8 mouse cellular contexts compared by ENCODE assay signal in the genomic region with DNA sequence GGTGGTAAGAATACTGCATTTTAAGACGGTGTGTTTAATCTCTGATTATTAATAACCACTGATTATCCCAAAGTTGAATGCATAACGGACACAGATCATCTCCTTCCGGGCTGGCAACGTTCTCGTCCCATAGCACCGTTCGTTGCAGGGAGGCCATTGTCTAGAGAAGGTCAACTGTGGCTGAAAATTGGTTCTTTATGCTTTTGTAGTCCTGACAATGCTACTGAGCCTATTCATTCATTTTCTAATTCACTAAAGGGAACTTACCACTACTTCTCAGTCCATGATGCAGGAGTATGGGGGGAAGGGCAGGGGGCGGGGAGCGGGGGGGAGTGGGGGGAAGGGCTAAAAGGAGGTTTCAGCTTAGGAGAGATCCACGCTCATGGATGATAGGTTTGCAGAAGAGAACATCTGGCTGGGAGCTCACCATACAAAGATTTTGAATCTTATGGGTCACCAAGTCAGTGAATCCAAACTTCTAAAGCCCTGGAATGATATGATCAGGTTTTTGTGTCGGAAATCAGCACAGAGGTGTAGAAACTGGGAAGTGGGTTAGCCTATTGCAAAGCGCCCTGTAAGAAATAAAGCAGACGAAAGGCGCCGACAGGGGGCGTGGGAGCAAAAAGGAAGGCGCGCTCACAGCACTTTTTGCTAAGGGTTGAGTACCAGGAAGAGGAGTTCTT. TPM values are rescaled to one million over a fixed set of nuclear protein-coding genes. Genes with fewer than 3 reads are reported as not detected.
DNase-seq lines count a peak whose midpoint lies in the region; ATAC-seq and TF ChIP-seq lines count a peak whose summit lies in the region.

No protein-coding gene starts in this region.

- H3K27me3 ChIP-seq in CH12.LX (replicated peaks) = no peaks in the 10 kb centered on the region
- no peaks in the 10 kb centered on the region for H3K27me3 ChIP-seq in forebrain, embryonic 11.5 days (ENCODE audit: control insufficient read depth, insufficient read depth, low read length)
- H3K27me3 ChIP-seq in heart, postnatal 0 days (ENCODE audit: control insufficient read depth, insufficient read depth, low read length) = no peaks in the 10 kb centered on the region
- H3K27me3 ChIP-seq in liver, embryonic 16.5 days (ENCODE audit: control insufficient read depth, insufficient read depth, low read depth, low read length) = no peaks in the 10 kb centered on the region
- H3K27me3 ChIP-seq in neural tube, embryonic 13.5 days = no peaks in the 10 kb centered on the region
- no peaks in the 10 kb centered on the region for H3K27me3 ChIP-seq in testis, adult 2 months (ENCODE audit: control insufficient read depth, insufficient read depth, low read length)

- DNase-seq in CH12.LX (ENCODE audit: extremely low read depth) = peak; percentile 95
- DNase-seq in c-Kit-positive CD71-positive TER-119-negative erythroid progenitor cells, embryonic 14.5 days (ENCODE audit: low read depth) = peak; percentile 98
- DNase-seq in forebrain, embryonic 11.5 days (ENCODE audit: low spot score) = peak; percentile 95
- DNase-seq in heart, postnatal 0 days (ENCODE audit: low spot score) = peak; percentile 87
- DNase-seq in kidney, postnatal 4 days = peak; percentile 96

- peak; percentile 42 to 78; a peak in 3 of 4 replicates for TF ChIP-seq CTCF in CH12.LX (conservative IDR thresholded peaks at IDR 0.05 in 1 of 2, IDR thresholded peaks at IDR 0.05 in 1 of 2; ENCODE audit: low read depth in 2 of 2, low read length in 2 of 2)
- TF ChIP-seq CTCF in heart, postnatal 0 days (IDR thresholded peaks at IDR 0.05; ENCODE audit: low read depth) = peak; percentile 67
- TF ChIP-seq CTCF in testis, adult 2 months (IDR thresholded peaks at IDR 0.05; ENCODE audit: control insufficient read depth, insufficient read depth, insufficient replicate concordance, low read depth, low read length) = peak; percentile 47; the same call in 1 of the 2 replicates

- H3K79me2 ChIP-seq in CH12.LX (replicated peaks; ENCODE audit: control insufficient read depth, extremely low read depth, insufficient read depth, poor library complexity, severe bottlenecking) = peaks cover 34% of the 10 kb centered on the region

- dilution Hi-C loops in CH12.LX (cut with MboI; ENCODE audit: extremely low pct_ligation_motif_present, extremely low pct_unique_long_range_greater_than_20kb, low sequenced_read_pairs) = no loop called here

- H3K4me1 ChIP-seq in CH12.LX (ENCODE audit: control insufficient read depth in 1 of 2, insufficient read depth in 2 of 2) = peaks cover 7 to 37% of the 10 kb centered on the region in 2 experiments; a peak in 3 of 4 replicates
- H3K4me1 ChIP-seq in forebrain, embryonic 11.5 days (replicated peaks; ENCODE audit: control insufficient read depth, insufficient read depth, low read length) = peaks cover 7% of the 10 kb centered on the region; the same call in 1 of the 2 replicates
- H3K4me1 ChIP-seq in heart, postnatal 0 days (ENCODE audit: control insufficient read depth, insufficient read depth) = peaks cover 12% of the 10 kb centered on the region
- peaks cover 24% of the 10 kb centered on the region for H3K4me1 ChIP-seq in liver, embryonic 16.5 days (ENCODE audit: control insufficient read depth, low read depth, low read length)
- H3K4me1 ChIP-seq in neural tube, embryonic 13.5 days (replicated peaks) = peaks cover 21% of the 10 kb centered on the region
- peaks cover 7% of the 10 kb centered on the region for H3K4me1 ChIP-seq in testis, adult 2 months (ENCODE audit: control insufficient read depth, insufficient read depth, low read length)

- peak; percentile 76 for TF ChIP-seq POLR2A in CH12.LX (IDR thresholded peaks at IDR 0.05; ENCODE audit: low read depth, low read length)
- peak; percentile 18; the same call in 1 of the 2 replicates for TF ChIP-seq POLR2A in testis, adult 2 months (IDR thresholded peaks at IDR 0.05; ENCODE audit: control insufficient read depth, low read depth, low read length)

- peak; percentile 3; the same call in 1 of the 2 replicates for TF ChIP-seq EP300 in CH12.LX (IDR thresholded peaks at IDR 0.05; ENCODE audit: low read length)
- TF ChIP-seq EP300 in heart, postnatal 0 days (IDR thresholded peaks at IDR 0.05; ENCODE audit: low read depth) = no peak

- H3K9me3 ChIP-seq in CH12.LX (replicated peaks; ENCODE audit: low read length) = no peaks in the 10 kb centered on the region
- no peaks in the 10 kb centered on the region for H3K9me3 ChIP-seq in forebrain, embryonic 11.5 days (ENCODE audit: control insufficient read depth, low read length)
- no peaks in the 10 kb centered on the region for H3K9me3 ChIP-seq in heart, postnatal 0 days (replicated peaks; ENCODE audit: control insufficient read depth, low read length)
- H3K9me3 ChIP-seq in liver, embryonic 16.5 days (replicated peaks; ENCODE audit: control insufficient read depth, low read length) = no peaks in the 10 kb centered on the region
- H3K9me3 ChIP-seq in neural tube, embryonic 13.5 days = no peaks in the 10 kb centered on the region

- in situ Hi-C loops in CH12.LX (cut with MboI; ENCODE audit: low pct_ligation_motif_present, low pct_unique_long_range_greater_than_20kb, low sequenced_read_pairs) = no loop called here

- peaks cover 21 to 50% of the 10 kb centered on the region in 2 experiments for H3K36me3 ChIP-seq in CH12.LX (replicated peaks in 1 of 2; ENCODE audit: control insufficient read depth in 1 of 2, insufficient read depth in 1 of 2, low read length in 1 of 2)
- H3K36me3 ChIP-seq in forebrain, embryonic 11.5 days (ENCODE audit: control insufficient read depth, insufficient read depth, low read length) = no peaks in the 10 kb centered on the region
- H3K36me3 ChIP-seq in heart, postnatal 0 days (replicated peaks; ENCODE audit: control insufficient read depth, insufficient read depth, low read length) = no peaks in the 10 kb centered on the region
- H3K36me3 ChIP-seq in liver, embryonic 16.5 days (ENCODE audit: control insufficient read depth, insufficient read depth) = no peaks in the 10 kb centered on the region
- H3K36me3 ChIP-seq in neural tube, embryonic 13.5 days = peaks cover 10% of the 10 kb centered on the region; the same call in 1 of the 2 replicates
- no peaks in the 10 kb centered on the region for H3K36me3 ChIP-seq in testis, adult 2 months (ENCODE audit: control insufficient read depth, insufficient read depth, low read length)

- H3K9ac ChIP-seq in CH12.LX (ENCODE audit: insufficient read depth, low read depth) = peak overlapping the region; percentile 94
- H3K9ac ChIP-seq in forebrain, embryonic 11.5 days (ENCODE audit: low read length) = peak overlapping the region; percentile 86
- H3K9ac ChIP-seq in heart, postnatal 0 days (replicated peaks; ENCODE audit: low read depth, low read length) = peak overlapping the region; percentile 48
- peak overlapping the region; percentile 76 for H3K9ac ChIP-seq in liver, embryonic 16.5 days (ENCODE audit: low read depth, low read length)
- H3K9ac ChIP-seq in neural tube, embryonic 13.5 days = peak overlapping the region; percentile 87

- TF ChIP-seq RAD21 in CH12.LX (IDR thresholded peaks at IDR 0.05; ENCODE audit: low read depth, low read length) = peak; percentile 45

- peak; percentile 69 for ATAC-seq in forebrain, embryonic 11.5 days (replicated peaks; ENCODE audit: low FRiP score)
- peak; percentile 62 for ATAC-seq in heart, postnatal 0 days (ENCODE audit: insufficient read depth, low read depth)
- ATAC-seq in liver, embryonic 16.5 days (ENCODE audit: low read depth) = peak; percentile 46
- peak; percentile 82 for ATAC-seq in neural tube, embryonic 13.5 days (ENCODE audit: low read depth)

- H3K4me2 ChIP-seq in CH12.LX (ENCODE audit: insufficient read depth, low read depth, poor library complexity, severe bottlenecking) = peak overlapping the region; percentile 81
- H3K4me2 ChIP-seq in forebrain, embryonic 11.5 days (ENCODE audit: low read depth, low read length, severe bottlenecking) = peak overlapping the region; percentile 79
- peak overlapping the region; percentile 95 for H3K4me2 ChIP-seq in heart, postnatal 0 days (ENCODE audit: low read depth, low read length)
- peak overlapping the region; percentile 95 for H3K4me2 ChIP-seq in liver, embryonic 16.5 days (ENCODE audit: low read depth, low read length)
- peak overlapping the region; percentile 80 for H3K4me2 ChIP-seq in neural tube, embryonic 13.5 days

- H3K4me3 ChIP-seq in CH12.LX (replicated peaks in 1 of 3; ENCODE audit: low read depth in 2 of 3, low read length in 2 of 3, poor library complexity in 1 of 3) = peak overlapping the region; percentile 71 to 96 (median 87)
- peak overlapping the region; percentile 83 for H3K4me3 ChIP-seq in forebrain, embryonic 11.5 days (ENCODE audit: low read depth, low read length)
- H3K4me3 ChIP-seq in heart, postnatal 0 days (ENCODE audit: low read depth, low read length) = peak overlapping the region; percentile 92
- peak overlapping the region; percentile 83 for H3K4me3 ChIP-seq in liver, embryonic 16.5 days (ENCODE audit: low read depth, low read length)
- H3K4me3 ChIP-seq in neural tube, embryonic 13.5 days = peak overlapping the region; percentile 86
- H3K4me3 ChIP-seq in testis, adult 2 months (ENCODE audit: control insufficient read depth, low read depth, low read length) = peak overlapping the region; percentile 88

- WGBS in forebrain, embryonic 11.5 days = under 1% methylated on average over 18 of the region's 18 CpGs
- WGBS in heart, postnatal 0 days = under 1% methylated on average over 18 of the region's 18 CpGs
- WGBS in liver, embryonic 16.5 days (ENCODE audit: insufficient replicate concordance) = under 1% methylated on average over 18 of the region's 18 CpGs
- WGBS in neural tube, embryonic 13.5 days = under 1% methylated on average over 18 of the region's 18 CpGs

- H3K27ac ChIP-seq in CH12.LX (ENCODE audit: insufficient read depth, low read depth) = peak overlapping the region; percentile 76
- peak overlapping the region; percentile 34; the same call in 1 of the 2 replicates for H3K27ac ChIP-seq in forebrain, embryonic 11.5 days (ENCODE audit: low read depth, low read length)
- H3K27ac ChIP-seq in heart, postnatal 0 days (ENCODE audit: low read depth) = peak overlapping the region; percentile 80
- peak overlapping the region; percentile 41 for H3K27ac ChIP-seq in liver, embryonic 16.5 days (ENCODE audit: low read length)
- peak overlapping the region; percentile 76 for H3K27ac ChIP-seq in neural tube, embryonic 13.5 days (replicated peaks)
- H3K27ac ChIP-seq in testis, adult 2 months (ENCODE audit: control insufficient read depth, insufficient read depth, low read depth, low read length) = peak overlapping the region; percentile 39; the same call in 1 of the 2 replicates

RNA-seq across cellular contexts. Expression of gene Aldh18a1, which starts 0.7 kb away (rescaled TPM):
- total RNA-seq in CH12.LX (2012; rRNA removed) (134 and 193 TPM in 2 replicates), CH12.LX (2014; rRNA removed) (101 and 104 TPM in 2 replicates)
- polyA plus RNA-seq in CH12.LX (2012; ENCODE audit: insufficient read length, low read depth) = 92.2 and 120 TPM in 2 replicates
- 109 and 112 TPM in 2 replicates for polyA plus RNA-seq in forebrain, embryonic 11.5 days (2014; fragmentation: Nextera tagmentation; extraction: Ambion mirVana)
- total RNA-seq in heart, postnatal 0 days (2014; rRNA removed; ENCODE audit: low replicate concordance) = 41.3 and 42.8 TPM in 2 replicates
- polyA plus RNA-seq in heart, postnatal 0 days (2015; fragmentation: Nextera tagmentation; extraction: Ambion mirVana) = 20.6 and 20.9 TPM in 2 replicates
- polyA plus RNA-seq in liver, embryonic 16.5 days (2015; fragmentation: Nextera tagmentation; extraction: Ambion mirVana) = 28.6 and 28.8 TPM in 2 replicates
- 54.1 and 64.6 TPM in 2 replicates for polyA plus RNA-seq in neural tube, embryonic 13.5 days (2015; fragmentation: Nextera tagmentation; extraction: Ambion mirVana)
- polyA plus RNA-seq in testis, adult 2 months (2012; rRNA removed) = 4.3 and 4.8 TPM in 2 replicates

RNA-seq across cellular contexts. Expression of gene Tctn3, which starts 23.0 kb away (rescaled TPM):
- total RNA-seq in CH12.LX (2012; rRNA removed) (8.4 and 9.9 TPM in 2 replicates), CH12.LX (2014; rRNA removed) (5.8 and 6.4 TPM in 2 replicates)
- 7.4 and 10.6 TPM in 2 replicates for polyA plus RNA-seq in CH12.LX (2012; ENCODE audit: insufficient read length, low read depth)
- 15.1 and 16.6 TPM in 2 replicates for polyA plus RNA-seq in forebrain, embryonic 11.5 days (2014; fragmentation: Nextera tagmentation; extraction: Ambion mirVana)
- 10.7 and 16.2 TPM in 2 replicates for total RNA-seq in heart, postnatal 0 days (2014; rRNA removed; ENCODE audit: low replicate concordance)
- polyA plus RNA-seq in heart, postnatal 0 days (2015; fragmentation: Nextera tagmentation; extraction: Ambion mirVana) = 6.7 and 7.0 TPM in 2 replicates
- 1.3 and 1.6 TPM in 2 replicates for polyA plus RNA-seq in liver, embryonic 16.5 days (2015; fragmentation: Nextera tagmentation; extraction: Ambion mirVana)
- 8.2 and 10.6 TPM in 2 replicates for polyA plus RNA-seq in neural tube, embryonic 13.5 days (2015; fragmentation: Nextera tagmentation; extraction: Ambion mirVana)
- polyA plus RNA-seq in testis, adult 2 months (2012; rRNA removed) = 24.0 and 27.8 TPM in 2 replicates

RNA-seq across cellular contexts. Expression of gene Entpd1, which starts 23.2 kb away (rescaled TPM):
- 21.2 TPM in 2 replicates for total RNA-seq in CH12.LX (2012; rRNA removed)
- 14.7 and 15.7 TPM in 2 replicates for total RNA-seq in CH12.LX (2014; rRNA removed)
- polyA plus RNA-seq in CH12.LX (2012; ENCODE audit: insufficient read length, low read depth) = 18.6 and 19.5 TPM in 2 replicates
- polyA plus RNA-seq in forebrain, embryonic 11.5 days (2014; fragmentation: Nextera tagmentation; extraction: Ambion mirVana) = 7.8 and 9.3 TPM in 2 replicates
- 18.5 and 31.7 TPM in 2 replicates for total RNA-seq in heart, postnatal 0 days (2014; rRNA removed; ENCODE audit: low replicate concordance)
- 9.2 and 10.3 TPM in 2 replicates for polyA plus RNA-seq in heart, postnatal 0 days (2015; fragmentation: Nextera tagmentation; extraction: Ambion mirVana)
- polyA plus RNA-seq in liver, embryonic 16.5 days (2015; fragmentation: Nextera tagmentation; extraction: Ambion mirVana) = 4.7 and 5.9 TPM in 2 replicates
- polyA plus RNA-seq in neural tube, embryonic 13.5 days (2015; fragmentation: Nextera tagmentation; extraction: Ambion mirVana) = 8.1 and 10.7 TPM in 2 replicates
- polyA plus RNA-seq in testis, adult 2 months (2012; rRNA removed) = 36.6 and 41.4 TPM in 2 replicates

Comparison
In these comparisons a context has a peak if more than half of its experiments do, and no peak if none do; other contexts are left out.
1. Peak in every context shown above with its lines: DNase-seq, ATAC-seq, H3K4me3 ChIP-seq and H3K27ac ChIP-seq.